Mouse (Mus musculus) layer of hippocampus, adult 11-12 months (tissue): ENCODE measurements around the gene Csf1.
A peak's percentile ranks its signal among the peaks of the same experiment; 100 is the strongest.

Experiments
- DNase-seq: peaks from one replicate; pipeline ENCODE4 v3.0.0; 2022; ENCODE audit warnings: low spot score

Gene Csf1

DNA sequence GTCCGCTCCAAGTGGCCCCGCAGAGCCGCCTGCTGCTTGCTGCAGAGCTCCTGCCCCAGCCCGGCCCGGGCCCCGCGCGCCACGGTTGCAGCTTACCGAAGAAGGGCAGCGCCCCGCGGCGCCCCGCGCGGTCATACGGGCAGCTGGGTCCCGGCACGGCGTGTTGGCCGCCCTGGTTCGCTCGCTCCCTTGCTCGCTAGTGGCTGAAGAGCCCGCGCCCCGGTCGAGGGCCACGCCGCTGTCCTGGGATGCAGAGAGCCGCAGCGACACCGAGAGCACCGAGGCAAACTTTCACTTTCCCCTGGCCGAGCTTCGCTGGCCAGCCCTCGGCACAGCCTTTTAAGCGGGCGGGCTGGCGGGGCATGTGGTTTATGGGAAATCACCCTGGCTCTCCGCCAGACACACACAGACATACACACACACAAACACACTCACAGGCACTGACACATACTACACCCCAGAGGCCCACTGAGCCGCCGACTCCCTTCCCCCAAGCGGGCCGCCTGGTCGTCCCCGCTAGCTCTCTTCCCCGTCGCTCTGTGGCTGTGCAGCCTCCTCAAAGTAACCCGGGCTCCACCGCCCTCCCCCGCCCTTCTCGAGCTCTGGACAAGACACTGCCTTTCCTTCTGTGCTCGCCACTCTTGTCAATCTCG, at the start of gene Csf1:
Gene Csf1, minus strand, starts transcription at position 541 of the 653 bp plus-strand sequence.
- peak; percentile 89 for DNase-seq

- DNase-seq = no peak
Observed at GRCm38 (mm10) chr3:107808013-107808750, 47.9 kb upstream of the Csf1 start.

DNA sequence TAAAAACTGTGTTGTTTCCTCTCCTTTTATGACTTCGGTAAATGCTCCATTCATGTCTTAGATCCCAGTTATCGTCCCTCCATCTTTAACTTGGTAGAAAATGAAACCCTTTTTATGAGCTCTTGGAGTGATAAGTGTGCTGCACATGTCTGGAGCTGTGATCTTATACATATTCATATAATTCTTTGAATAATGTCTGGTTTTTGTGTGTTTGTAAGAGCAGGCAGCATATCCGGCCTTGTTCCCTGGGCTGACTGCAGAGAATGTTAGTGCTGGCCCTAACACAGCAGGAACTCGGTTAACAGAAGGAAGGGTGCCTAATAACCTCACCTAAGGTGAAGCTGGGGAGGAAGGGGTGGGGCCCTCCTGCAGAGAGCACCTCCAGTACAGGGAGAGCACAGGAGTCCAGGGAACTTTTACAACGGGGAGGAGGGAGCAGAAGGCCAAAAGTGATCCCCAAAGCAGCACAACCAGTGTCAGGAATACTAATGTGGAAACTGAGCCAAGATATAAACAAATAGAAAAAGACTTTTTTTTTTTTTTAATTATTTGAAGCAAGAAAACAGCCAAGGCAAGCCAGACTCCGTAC, 47.2 kb upstream of the Csf1 start:
- DNase-seq = no peak

DNA sequence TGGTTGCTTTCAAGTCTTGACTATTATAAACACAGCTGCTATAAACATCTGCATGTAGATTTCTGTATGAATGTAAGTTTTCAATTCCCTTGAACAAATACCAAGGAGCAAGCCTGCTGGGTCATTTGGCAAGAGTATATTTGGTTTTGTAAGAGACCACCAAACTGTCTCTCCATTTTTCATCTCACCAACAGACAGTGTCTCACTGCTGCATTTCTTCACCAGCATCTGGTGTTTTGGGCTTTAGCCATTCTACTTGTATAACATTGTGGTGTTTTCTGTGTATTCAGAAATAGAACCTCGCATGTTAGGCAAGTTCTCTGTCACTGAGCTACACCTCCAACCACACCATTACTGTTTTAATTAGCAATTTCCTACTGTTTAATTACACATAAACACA, 46.6 kb upstream of the Csf1 start:
- no peak for DNase-seq

GRCm38 (mm10) chr3:107804799-107805198, 44.5 kb upstream of the Csf1 start:
- no peak for DNase-seq

DNA sequence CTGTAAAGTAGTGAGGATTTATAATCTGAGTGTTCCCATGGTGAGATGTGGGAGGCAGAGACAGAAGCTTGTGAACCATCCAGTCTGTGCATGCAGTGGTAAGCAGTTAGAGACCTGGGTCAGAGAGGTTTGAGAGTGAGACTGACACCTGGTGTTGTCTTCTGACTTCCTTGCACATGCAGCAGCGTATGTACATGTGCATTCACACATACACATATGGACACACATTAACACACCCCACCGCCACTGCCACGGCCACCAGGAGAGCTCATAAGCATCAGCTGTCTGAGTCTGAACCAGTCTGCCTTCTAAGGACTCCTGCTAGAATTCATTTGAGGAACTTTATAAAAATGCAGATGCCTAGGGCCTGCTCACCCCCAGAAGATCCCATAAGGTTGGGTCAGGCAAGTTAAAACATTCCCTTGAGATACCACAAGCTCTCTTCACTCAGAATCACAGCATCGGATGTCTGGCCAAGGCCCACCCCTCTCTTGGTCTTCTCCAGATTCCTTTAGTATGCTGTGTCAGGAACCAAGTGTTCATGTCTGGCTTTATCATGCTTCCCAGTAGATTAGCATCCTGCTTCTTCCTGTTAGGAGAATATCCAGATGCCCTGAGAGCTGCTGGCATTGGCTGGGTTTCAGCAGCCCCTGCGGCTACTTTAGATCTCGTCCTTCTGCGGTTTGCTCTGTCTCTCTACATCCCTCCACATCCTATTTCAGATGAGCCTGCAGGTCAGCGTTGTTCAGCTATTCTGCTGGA, 42.1 kb upstream of the Csf1 start:
- no peak for DNase-seq

DNA sequence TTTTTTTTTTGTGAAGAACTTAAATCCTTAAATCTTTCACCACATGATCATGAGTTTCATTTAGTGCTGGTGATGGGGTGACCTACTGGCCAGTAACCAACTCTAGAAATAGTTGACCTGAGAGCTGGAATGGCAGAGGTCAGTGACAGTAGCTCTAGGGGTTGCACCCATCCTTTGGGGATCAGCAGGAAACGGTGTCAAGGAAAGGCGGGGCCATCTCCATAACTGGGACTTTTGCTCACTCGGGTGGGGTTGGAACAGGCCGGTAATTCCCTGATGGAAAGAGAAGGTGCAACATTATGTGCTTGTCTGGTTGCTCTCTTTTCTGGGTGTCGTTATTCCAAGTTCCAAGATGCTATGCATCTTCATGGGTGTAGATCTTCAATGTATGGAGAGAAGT, 38.7 kb upstream of the Csf1 start:
- DNase-seq = no peak

GRCm38 (mm10) chr3:107796191-107796983, 36.1 kb upstream of the Csf1 start:
- no peak for DNase-seq

GRCm38 (mm10) chr3:107794890-107795289, 34.6 kb upstream of the Csf1 start:
- DNase-seq = no peak

GRCm38 (mm10) chr3:107793300-107794201, 33.3 kb upstream of the Csf1 start:
- DNase-seq = peak; percentile 52

DNA sequence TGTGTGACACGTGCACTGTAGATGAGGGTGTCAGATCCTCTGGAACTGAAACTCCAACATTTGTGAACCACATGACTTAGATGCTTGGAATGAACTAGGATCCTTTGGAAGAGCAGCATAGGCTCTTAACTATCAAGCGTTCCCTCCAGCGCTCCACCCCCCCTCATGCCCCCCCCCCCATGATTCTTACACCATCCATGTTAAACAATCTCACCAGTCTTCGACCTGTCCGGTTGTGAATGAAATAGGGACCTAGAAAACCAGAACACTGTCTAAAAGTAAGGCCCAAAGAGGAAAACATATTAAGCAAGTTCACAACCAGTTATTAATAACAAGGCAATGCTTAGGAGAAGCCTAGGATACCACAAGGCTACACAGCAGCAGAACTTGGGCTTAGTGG, 32.5 kb upstream of the Csf1 start:
- DNase-seq = no peak

GRCm38 (mm10) chr3:107790766-107791303, 30.6 kb upstream of the Csf1 start:
- no peak for DNase-seq

- DNase-seq = no peak
Observed at GRCm38 (mm10) chr3:107790227-107790626, 30.0 kb upstream of the Csf1 start.

DNA sequence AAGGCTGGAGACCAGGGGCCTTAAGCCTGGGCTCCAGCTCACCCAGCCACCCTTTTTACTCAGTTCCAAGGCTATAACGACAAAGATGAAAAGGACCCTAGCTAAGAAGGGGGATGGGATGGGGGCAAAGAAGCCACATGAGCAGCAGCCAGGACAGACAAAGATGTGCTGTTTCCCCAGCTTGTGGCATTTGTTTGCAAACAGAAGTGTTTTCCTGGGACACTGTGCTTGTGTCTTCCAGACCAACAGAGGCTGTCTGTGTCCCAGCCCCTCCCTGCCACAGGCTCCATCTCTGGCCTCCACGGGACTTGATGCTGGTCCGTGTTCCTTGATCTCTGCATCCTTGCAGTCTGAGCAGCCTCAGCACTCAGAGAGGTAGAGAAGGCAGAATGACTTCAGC, 28.6 kb upstream of the Csf1 start:
- peak; percentile 47 for DNase-seq

GRCm38 (mm10) chr3:107787613-107788501, 27.6 kb upstream of the Csf1 start:
- no peak for DNase-seq

DNA sequence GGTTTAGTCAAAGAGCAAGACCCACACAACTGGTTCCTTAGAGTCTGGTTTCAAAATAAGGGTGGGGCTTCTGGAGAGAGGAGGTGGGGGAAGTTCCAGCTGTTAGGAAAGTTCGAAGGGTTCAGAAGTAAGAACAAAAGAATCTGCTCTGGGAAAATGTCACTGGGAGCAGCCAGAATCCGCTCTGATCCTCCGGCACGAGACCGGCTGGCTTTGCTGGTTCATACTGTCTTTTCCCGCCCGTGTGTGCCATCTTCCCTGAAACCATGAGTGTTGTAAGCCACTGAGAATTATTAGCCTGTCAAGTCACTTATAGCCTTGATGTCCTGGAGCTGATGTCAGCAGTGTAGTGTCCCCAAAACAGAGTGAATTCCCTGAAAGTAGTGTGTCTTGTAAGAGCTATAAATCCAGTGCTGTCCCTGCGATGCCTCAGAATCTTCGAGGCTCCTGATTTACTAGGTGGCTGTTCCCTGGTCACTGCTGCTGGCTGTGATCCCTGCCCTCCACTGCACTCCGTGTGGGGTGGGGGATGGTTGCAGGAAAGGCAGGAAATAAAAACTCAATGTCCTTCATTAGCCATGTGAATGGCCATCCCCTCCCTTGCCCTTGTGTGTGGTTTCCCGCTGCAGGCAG, 26.8 kb upstream of the Csf1 start:
- DNase-seq = no peak

DNA sequence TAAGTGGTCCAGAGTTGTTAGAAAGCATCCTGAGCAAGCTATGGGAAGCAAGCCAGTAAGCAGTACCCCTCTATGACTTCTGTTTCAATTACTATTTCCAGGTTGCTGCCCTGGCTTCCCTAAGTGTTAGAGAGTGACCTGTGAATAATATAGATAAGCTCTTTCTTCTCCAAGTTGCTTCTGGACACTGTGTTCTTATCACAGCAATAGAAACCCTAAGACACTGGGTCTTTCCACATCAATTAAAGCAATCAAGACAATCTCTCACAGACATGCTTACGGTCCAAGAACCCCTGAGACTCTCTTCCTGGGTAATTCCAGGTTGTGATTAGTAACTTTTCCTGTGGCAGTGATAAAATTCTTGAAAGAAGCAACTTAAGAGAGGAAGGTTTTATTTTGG, 26.1 kb upstream of the Csf1 start:
- no peak for DNase-seq

DNA sequence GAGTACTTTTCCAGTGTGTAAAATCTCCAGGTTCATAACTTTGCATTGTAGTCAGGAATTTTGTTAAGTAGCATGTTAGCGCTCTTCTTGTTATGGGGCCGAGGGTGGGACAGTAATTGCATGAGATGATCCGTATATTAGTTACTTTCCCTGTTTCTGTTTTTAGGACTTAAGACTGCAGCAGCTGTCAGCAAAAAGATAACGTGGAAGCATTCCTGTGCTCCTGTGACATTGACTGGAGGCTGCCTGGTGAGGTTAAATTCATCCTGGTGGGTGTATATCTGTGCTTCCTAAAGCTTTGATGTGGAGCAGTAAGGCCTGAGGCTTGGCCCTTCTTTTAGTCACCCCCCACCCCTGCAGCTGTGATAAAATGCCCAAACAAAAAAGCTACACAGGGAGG, 25.3 kb upstream of the Csf1 start:
- no peak for DNase-seq

GRCm38 (mm10) chr3:107783315-107783714, 23.0 kb upstream of the Csf1 start:
- DNase-seq = no peak
